Mouse (Mus musculus) adrenal gland, adult 18-20 months (tissue): Measurements from ENCODE around the gene Slpi. TPM values are rescaled to one million over a fixed set of nuclear protein-coding genes. Genes with fewer than 3 reads are reported as not detected.
A peak's percentile ranks its signal among the peaks of the same experiment; 100 is the strongest.

Experiments
- DNase-seq, 2 experiments: peaks; one replicate each; pipeline ENCODE4 v3.0.0; 2021 to 2022; ENCODE audit warnings: low spot score in 2 of 2
- total RNA-seq, 2 experiments: library from RNA; stranded (reverse); gene quantifications; 1 replicate in 1 of 2; 2 replicates in 1 of 2; pipeline ENCODE4 v1.2.3; 2021

Gene Slpi
- total RNA-seq, 2 experiments from 2014 or later, result 21.8 to 45.7 TPM

GRCm38 (mm10) chr2:164422675-164423393 is 33.9 kb upstream of the Slpi start:
- DNase-seq, result no peak

DNA sequence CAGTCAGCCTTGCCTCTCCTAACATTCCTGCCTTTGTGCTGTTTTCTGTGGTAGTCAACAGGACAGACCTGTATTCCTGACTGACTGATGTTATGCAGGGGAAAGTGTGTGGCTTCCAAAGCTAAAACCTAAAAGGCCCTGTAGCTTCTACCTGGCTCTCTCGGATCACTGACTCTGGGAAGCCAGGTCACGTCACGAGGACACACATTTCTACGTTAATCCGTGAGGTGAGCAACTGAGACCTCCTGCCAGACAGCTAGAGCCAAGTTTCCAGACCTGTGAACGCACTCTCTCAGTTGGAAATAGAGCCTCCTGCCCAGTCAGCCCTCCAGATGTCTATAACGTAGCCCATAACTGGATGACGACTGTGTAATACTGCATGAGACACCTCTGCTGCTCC is 33.1 kb upstream of the Slpi start:
- no peak for DNase-seq

DNA sequence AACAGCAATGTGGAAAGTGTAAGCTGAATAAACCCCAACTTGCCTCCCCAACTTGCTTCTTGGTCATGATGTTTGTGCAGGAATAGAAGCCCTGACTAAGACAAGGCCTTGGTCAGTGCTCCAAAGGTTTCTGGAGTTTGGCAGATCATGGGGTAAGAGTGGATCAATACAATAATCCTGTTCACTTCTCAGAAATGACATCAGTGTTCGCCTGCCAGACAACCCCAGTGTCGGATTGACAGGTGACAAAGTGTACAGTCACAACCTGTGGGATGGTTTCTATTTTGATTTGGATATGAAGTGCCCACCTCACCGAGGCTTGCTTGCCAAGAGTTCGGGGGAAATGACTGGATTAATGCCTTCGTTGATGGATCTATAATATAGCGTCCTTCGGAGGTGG is 32.4 kb upstream of the Slpi start:
- DNase-seq, result no peak

DNA sequence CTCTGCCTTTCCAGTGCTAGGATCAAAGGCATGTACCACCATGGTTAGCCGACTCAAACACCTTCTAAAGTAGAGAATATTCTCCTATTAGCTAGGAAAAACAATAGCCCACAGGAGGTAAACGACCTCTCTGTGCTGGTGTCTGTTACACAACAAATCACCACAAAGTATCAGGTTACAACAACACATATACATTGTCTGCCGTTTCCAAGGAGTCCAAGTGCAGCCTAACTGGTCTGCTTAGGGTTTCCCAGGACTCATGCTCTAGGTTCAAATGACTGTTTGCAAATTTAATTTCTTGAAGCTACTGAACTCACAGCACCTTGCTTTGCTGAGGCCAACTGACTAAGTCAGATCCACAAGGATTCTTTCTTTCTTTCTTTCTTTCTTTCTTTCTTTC is 30.6 kb upstream of the Slpi start:
- DNase-seq, result no peak

- DNase-seq, result no peak
Observed at GRCm38 (mm10) chr2:164418308-164418875, 29.5 kb upstream of the Slpi start.

- DNase-seq, result no peak
Observed at GRCm38 (mm10) chr2:164417198-164417597, 28.3 kb upstream of the Slpi start.

DNA sequence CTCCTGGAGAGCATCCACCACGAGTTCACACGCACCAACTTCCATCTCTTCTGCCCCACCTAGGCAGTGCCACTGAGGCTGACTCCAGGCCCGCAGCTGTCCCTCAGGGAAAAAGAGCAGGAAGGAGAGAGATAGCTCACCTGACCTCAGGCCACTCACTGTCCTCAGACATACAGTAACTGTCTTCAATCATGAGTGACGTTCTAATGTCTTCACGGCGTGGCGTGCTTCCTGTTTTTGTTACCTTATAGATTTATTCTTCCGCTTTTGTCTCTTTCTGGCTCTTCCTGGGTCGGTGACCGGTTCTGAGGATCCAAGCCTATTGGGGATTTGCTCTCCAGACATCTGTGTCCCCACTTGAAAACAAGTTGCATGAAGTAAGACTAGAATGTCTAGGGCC is 25.7 kb upstream of the Slpi start:
- no peak for DNase-seq

GRCm38 (mm10) chr2:164414167-164414566 is 25.3 kb upstream of the Slpi start:
- DNase-seq, result no peak

DNA sequence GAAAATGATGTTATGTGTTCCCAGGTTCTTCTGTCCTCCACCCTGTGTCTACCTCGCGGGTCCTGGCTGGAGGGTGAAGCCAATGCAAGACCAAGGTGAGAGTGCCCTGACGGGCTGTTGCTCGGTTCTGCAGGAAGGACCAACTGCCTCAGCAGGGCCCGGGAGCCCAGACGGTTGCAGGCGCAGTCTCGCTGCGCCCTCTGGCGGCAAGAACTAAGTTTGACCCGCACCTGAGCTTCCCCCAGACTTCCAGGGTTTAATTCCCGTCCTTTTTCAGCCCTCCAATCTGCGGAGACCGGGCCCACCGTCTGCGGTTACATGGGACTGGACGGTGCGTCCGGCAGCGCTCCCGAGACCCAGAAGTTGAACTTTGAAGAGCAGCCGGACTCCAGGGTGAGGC is 18.8 kb upstream of the Slpi start:
- peak; percentile 68 to 74 for DNase-seq

- DNase-seq, result no peak
Observed at GRCm38 (mm10) chr2:164405519-164405918, 16.6 kb upstream of the Slpi start.

- DNase-seq, result no peak
Observed at GRCm38 (mm10) chr2:164405060-164405459, 16.2 kb upstream of the Slpi start, which contains the start of gene Matn4. Matn4 (minus strand) TSS chr2:164405160.

DNA sequence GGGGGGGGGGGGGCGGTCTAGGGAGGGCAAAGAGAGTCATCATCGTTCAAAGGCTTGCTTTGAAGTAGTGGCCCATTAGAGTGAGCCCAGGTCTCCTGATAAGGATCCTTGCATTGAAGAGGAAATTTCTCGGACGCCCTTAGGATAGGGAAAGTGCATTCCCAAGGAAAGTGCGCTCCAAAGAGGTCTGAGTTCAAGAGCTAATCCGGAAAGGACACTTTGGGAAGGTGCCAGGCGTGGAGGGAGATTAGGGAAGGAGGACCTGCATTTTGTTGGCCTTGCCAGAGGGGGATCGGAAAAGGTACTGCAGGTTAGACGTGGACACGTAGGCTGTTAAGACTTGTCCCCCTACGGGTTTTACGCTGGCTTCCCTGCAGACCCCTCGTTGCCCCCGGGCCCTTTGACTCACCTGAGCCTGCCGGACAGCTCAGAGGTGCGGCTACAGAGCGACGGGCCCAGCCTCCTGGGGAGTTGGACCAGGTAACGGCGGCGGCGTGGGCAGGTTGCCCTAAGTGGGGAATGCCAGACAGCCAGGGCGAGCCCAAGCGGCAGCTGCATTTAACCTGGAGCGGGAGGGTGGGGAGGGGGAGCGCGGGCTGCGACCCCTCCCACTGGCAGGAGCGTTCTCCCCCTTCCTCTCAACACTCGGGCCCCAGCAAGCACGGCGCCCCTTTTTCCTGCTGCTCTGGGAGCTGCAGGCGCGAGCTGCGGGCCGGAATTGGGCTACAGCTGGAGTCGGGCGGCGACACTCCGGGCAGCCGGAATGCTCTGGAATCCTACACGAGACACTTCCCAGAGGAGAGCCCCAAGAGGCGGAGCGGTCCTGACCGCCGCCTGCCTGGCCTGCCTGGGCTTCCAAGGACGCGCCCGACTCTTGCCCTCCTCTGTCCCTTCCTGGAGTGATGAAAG is 15.4 kb upstream of the Slpi start:
- DNase-seq, result peak in 1 of 2 experiments; percentile 37

DNA sequence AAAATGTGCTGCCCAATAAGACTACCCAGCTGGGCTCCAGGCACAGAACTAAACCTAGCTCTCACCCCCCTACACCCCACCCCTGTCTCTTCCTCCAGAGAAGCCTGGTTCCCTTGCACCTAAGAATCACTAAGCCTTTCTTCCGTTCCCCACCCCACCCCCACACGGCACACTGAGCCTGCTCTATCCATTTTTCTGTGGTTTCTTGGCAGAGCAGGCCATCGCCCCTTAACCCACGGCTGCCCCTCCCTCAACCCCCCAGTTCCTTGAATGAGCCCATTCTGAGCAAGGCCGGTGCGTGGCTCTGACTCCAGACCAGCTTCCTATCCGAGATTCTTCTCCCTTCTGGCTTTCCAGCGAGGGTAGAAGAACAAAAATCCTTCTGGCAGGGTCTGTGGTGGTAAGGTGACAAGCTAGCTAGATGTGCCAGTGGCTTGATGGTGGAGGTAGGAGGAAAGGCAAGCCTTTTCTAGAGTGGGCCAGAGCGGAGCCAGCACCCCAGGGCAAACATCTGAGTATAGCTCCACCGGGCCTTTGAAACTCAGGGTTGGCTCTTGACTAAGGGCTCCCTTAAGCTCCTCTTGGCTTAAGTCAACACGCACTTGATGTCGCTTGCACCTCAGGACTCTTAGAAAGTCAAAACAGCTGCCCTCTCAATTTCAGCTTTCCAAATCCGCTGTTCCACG is 14.6 kb upstream of the Slpi start:
- DNase-seq, result no peak

DNA sequence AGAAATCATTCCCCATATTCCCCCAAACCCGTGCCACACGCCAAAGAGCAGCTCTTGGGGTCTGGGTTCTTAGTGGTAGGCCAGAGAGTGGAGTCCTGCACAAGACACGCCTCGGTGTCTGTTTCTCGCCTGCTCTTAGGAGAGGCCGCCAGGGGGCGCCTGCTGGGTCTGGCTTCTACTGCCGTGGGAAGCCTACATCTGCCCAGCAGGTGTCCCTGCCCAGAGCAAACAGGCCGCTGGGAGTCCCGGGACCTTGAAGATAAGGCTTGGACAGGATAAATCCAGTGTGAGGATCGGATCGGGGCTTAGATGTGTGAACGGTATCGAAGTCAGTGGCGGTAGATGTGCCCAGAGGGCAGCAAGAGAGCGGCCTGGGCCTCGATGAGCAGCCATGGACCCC is 14.0 kb upstream of the Slpi start, which contains the start of gene Rbpjl:
Gene Rbpjl (plus strand): TSS at position 236 of the 400 bp plus-strand sequence.
- peak; percentile 67 to 70 for DNase-seq

DNA sequence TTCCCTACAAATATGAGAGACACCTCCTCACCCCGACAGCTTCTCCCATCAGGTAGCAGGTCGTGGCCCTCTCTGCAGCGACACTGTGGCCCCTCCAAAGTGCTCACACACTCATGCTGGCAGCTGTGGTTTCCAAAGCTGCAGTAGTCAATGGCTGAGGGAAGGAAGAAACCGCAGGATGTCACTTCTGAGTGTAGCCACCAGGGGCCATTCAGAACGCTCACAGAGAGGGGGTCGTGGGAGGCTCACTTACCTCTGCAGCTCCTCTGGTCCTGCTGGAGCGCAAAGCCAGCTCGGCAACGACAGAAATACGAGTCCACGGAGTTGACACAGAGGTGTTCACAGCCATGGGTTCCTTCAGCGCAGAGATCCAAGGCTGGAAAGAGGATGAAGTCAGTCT is 8.0 kb upstream of the Slpi start:
- DNase-seq, result no peak

- DNase-seq, result no peak
Observed at GRCm38 (mm10) chr2:164396076-164396475, 7.2 kb upstream of the Slpi start.

DNA sequence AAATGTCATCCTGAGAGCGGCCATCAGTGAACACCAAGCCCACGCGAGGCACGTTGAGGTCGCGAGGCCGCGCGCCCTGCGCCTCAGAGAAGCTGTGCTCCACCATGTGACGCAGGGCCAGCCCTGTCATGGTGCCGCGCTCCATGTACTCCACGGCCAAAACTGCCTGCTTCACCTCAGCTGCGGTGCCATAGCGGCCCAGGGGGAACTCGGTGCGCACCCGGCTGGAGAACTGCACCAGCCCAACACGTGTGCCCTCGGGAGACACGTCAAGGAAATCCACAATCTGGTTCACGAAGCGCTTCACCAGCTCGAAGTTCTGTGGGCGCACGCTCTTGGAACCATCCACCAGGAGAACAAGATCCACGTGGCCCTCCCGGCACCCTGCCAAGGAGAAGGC is 4.2 kb upstream of the Slpi start:
- no peak for DNase-seq

- peak; percentile 81 to 85 for DNase-seq
Observed at GRCm38 (mm10) chr2:164389499-164389898, 604 bp upstream of the Slpi start.

DNA sequence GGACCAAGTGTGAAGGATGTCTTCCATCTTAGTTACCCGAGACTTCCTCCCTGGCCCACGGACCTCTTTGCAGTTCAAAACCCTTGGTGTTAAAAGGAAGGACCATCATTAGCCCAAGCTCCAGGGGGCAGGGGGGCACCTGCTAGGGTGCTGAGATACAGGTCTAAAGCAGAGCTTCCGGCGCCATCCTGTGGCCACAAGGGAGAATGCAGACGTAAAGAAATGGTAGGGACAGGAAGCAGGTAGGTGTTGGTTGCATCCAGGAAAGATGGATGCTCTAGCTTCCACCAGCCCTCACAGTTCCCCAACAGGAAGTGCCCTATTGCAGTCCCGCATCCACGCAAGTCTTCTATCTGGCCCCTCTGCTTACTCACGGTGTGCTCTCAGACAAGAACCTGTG is 1.9 kb downstream of the Slpi start:
- DNase-seq, result no peak

GRCm38 (mm10) chr2:164385927-164386763 is 2.8 kb downstream of the Slpi start:
- no peak for DNase-seq
